Mouse (Mus musculus): ENCODE measurements around the gene Mctp1. TPM values are rescaled to one million over a fixed set of nuclear protein-coding genes. Genes with fewer than 3 reads are reported as not detected.

Mctp1 gene
- polyA plus RNA-seq, 1 experiment, result 26.6 TPM

GRCm38 (mm10) chr13:76808871-76809390, 424.6 kb downstream of the Mctp1 start:
- DNase-seq (ENCODE audit: extremely low spot score in 1 of 2, low spot score in 1 of 2), result no peak

DNA sequence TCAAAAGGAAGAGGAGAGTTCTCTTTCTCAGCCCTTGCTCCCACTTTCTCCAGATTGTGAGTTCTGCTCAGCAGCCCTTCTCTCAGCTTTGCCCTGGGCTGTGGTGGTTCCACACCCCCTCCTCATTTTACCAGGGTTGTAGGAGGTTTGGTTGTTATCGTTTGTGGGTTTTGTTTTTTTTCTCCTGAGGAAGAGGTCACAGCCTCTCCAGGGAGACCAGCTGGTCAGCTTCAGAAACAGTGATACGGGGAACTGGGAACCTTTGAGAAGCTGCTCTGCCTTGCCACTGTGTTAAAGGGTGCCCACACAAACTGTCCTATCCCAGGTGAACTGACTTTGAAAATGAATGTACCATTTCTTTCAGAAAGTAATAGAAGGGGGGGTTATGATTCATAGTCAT, 425.5 kb downstream of the Mctp1 start:
- DNase-seq (ENCODE audit: extremely low spot score in 1 of 2, low spot score in 1 of 2), result no peak

- DNase-seq (ENCODE audit: extremely low spot score in 1 of 2, low spot score in 1 of 2), result no peak
Measured at GRCm38 (mm10) chr13:76810496-76810939, 426.2 kb downstream of the Mctp1 start.

- no peak for DNase-seq (ENCODE audit: extremely low spot score in 1 of 2, low spot score in 1 of 2)
Measured at GRCm38 (mm10) chr13:76823083-76823482, 438.7 kb downstream of the Mctp1 start.

DNA sequence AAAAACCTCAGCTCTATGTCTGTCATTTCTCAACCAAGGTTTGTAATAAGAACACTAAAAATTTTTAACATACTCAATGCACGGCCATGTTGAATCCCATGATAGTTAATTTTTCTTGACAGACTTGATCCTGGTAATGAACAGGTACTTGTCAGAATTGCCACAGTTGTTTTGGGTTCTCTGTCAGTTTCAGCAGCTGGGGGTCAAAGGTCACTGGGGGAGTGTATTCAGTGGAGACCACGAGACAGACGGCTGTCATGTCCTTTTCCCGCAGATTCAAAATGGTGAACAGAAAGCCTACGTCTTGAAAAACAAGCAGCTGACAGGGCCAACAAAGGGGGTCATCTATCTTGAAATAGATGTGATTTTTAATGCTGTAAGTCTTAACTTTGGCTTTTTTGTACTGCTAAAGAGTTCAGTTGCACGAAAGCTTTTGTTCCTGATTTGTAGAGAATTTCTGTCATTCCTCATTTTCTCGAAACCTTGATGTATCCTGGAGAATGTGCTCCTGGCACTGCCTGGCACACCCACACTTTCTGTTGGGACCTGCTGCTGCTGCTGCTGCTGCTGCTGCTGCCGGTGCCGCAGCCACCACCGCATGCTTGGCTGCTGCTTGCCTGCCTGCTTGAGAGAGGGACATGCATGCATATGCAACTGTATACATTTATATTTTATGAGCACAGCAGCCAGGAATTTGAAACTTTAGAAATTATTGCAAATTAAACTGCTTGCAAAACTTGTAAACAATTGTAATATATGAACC, 440.8 kb downstream of the Mctp1 start:
- DNase-seq (ENCODE audit: extremely low spot score in 1 of 2, low spot score in 1 of 2), result no peak

DNA sequence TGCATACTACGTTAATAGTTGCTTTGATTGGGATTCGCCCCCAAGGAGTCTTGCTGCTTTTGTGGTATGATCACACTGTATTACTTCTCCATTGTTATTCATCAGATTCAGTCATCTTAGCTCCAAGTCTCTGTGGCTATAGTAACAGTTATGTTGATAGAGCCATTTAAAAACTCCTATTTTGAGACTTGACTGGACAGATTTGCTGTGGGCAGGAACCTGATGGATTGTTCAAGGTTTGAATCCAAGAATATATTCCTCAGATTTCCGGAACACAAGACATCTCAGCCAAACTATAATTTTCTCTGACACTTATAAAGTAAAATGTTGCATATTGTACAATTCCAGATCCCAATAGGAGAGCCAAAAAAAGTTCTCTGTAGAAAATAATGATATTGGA, 443.4 kb downstream of the Mctp1 start:
- DNase-seq (ENCODE audit: extremely low spot score in 1 of 2, low spot score in 1 of 2), result peak in 1 of 2 experiments; percentile 38

DNA sequence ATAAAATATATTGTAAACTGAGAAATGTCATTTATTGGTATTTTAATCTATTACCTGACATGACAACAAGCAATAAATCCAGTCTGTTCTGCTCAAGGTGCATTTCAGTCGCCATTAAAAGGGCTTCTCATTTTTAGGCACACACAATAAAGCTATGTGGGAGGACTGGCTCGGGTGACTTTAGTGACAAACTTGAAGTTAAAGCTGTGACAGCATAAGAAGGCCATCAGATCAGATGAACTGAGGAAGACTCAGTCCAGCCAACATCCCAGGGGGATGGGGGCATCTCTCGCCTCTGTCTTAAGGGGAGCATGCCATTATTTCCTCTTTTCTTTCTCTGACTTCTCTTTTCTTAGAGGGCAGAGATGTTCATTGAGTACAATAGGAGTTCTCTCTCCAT, 453.7 kb downstream of the Mctp1 start:
- DNase-seq (ENCODE audit: extremely low spot score in 1 of 2, low spot score in 1 of 2), result no peak

DNA sequence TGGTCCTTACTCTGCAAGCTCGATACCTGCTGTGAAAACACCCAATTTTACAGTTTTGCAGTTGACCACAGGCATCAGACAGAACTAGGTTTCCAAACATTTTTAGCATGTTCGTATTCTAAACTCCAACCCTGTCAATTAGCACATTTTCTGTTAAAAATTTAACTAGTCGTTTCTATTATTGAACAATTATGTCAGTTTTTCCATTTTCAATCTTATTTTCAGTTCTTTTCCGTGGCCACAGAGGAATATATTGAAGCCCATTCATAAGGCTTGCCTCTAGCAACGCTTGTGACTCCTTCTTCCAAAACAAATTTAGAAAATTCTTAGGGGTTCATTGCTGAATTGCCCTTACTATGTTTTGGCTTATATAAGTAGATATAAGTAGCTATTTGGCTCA, 456.4 kb downstream of the Mctp1 start:
- DNase-seq (ENCODE audit: extremely low spot score in 1 of 2, low spot score in 1 of 2), result no peak

- peak in 1 of 2 experiments; percentile 70 for DNase-seq (ENCODE audit: extremely low spot score in 1 of 2, low spot score in 1 of 2)
Measured at GRCm38 (mm10) chr13:76844629-76845255, 460.4 kb downstream of the Mctp1 start.

GRCm38 (mm10) chr13:76850412-76851054, 466.2 kb downstream of the Mctp1 start:
- no peak for DNase-seq (ENCODE audit: extremely low spot score in 1 of 2, low spot score in 1 of 2)

DNA sequence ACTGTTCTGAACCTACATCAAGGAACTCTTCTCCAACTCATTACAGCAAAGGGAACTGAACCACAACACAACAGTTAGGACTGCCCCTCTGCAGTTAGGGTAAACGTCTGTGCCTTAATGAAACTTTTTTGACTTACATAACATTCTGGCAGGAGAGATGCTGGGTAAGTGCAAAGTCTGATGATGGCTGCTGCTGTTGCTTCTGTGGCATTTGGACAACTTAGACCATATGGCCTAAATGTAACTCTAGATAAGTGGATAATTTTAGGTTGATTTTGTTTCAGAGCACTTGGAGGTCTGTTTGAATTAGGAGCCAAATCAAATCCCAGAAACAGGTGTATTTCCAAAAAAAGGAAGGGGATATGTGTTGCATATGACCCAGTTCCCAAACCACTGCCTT, 470.0 kb downstream of the Mctp1 start:
- no peak for DNase-seq (ENCODE audit: extremely low spot score in 1 of 2, low spot score in 1 of 2)

GRCm38 (mm10) chr13:76855021-76855420, 470.7 kb downstream of the Mctp1 start:
- DNase-seq (ENCODE audit: extremely low spot score in 1 of 2, low spot score in 1 of 2), result no peak

- no peak for DNase-seq (ENCODE audit: extremely low spot score in 1 of 2, low spot score in 1 of 2)
Measured at GRCm38 (mm10) chr13:76857024-76857423, 472.7 kb downstream of the Mctp1 start.

GRCm38 (mm10) chr13:76858078-76858482, 473.7 kb downstream of the Mctp1 start:
- no peak for DNase-seq (ENCODE audit: extremely low spot score in 1 of 2, low spot score in 1 of 2)

GRCm38 (mm10) chr13:76870291-76870690, 486.0 kb downstream of the Mctp1 start:
- no peak for DNase-seq (ENCODE audit: extremely low spot score in 1 of 2, low spot score in 1 of 2)

GRCm38 (mm10) chr13:76877887-76878763, 493.8 kb downstream of the Mctp1 start:
- no peak for DNase-seq (ENCODE audit: extremely low spot score in 1 of 2, low spot score in 1 of 2)

DNA sequence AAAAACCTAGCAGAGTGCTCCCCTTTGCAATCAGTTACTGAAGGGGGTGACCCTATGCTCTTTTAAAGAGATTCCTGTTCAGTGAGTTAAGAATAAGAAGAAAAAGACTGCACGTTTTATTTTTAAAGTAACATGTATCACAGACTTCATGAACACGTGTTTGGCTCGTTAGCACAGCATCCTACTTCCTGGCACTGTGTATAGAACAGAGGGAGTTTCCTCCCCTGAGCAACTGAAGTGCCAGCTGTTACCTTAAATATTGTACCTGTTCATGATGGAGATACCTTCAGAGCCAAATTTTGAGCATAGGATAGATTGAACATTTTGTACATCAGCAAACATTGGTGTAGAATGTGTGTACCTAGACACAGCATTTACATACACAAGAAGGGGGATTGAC, 494.7 kb downstream of the Mctp1 start:
- DNase-seq (ENCODE audit: extremely low spot score in 1 of 2, low spot score in 1 of 2), result no peak

GRCm38 (mm10) chr13:76884517-76885092, 500.3 kb downstream of the Mctp1 start:
- no peak for DNase-seq (ENCODE audit: extremely low spot score in 1 of 2, low spot score in 1 of 2)

DNA sequence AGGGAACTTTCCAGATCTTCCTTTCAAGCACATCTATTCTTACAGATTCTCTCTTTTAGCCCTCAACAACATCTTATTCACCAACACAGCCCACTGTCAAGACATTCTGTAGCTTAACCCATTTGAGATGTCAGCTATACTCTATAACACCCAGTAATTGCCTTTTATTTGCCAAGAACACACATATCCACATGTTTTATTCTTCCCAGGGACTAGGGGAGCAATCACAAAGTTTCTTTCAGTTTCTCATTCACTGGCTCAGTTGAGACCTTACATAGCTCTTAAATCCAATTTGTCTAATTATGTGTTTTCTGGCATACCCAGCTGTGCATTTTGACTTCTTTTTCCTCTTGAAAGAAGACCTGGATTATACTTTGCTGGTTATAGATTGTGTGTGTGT, 508.7 kb downstream of the Mctp1 start:
- DNase-seq (ENCODE audit: extremely low spot score in 1 of 2, low spot score in 1 of 2), result no peak

Data from frontal cortex, adult 2 months (tissue).